Mouse (Mus musculus) ZHBTc4 (cell line): ENCODE results near the gene Zfp511.

ENCODE experiments used
- DNase-seq: peaks from one replicate; pipeline ENCODE4 v3.0.0-alpha.2; 2011; ENCODE audit warnings: low read depth, low spot score

Zfp511 gene

DNA sequence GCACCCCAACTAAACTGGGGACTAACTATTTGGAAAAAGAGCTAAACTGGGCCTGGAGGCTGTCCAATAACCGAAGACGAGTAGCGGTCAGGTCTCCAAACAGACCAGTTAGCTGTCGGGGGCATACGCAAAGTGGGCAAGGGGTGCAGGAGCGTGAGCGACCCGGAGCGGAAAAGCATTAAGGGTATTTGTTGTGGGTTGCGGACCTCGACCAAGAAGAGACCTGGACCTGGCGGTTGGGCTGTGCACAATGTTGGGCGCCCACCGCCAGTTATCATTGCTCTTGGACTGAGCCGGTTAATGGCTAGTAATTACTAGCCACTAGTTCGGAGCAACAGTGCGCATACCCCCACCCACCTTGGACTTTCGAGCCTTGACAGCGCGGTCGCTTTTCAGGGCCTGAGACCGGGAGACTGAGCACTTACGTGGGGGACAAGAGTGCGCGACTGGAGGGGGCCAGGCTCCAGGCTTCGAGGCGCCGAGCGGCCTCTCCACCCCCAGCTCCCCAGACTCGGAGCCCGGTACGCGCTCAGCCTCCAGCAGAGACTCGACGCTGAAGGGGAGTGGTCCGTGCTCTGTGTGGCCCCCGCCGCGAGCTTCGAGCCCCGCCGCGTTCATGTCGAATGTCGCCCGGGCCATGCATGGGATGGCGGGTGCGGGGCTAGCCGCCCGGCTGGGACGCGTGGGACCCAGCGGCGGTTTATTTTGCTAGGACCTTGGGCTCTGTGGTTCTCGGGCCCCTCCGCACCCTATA is 12.3 kb downstream of the Zfp511 start, which contains the start of gene Msx3:
TSS of gene Msx3 (minus strand) at position 729 of the 754 bp plus-strand sequence.
- DNase-seq: peak; percentile 52

DNA sequence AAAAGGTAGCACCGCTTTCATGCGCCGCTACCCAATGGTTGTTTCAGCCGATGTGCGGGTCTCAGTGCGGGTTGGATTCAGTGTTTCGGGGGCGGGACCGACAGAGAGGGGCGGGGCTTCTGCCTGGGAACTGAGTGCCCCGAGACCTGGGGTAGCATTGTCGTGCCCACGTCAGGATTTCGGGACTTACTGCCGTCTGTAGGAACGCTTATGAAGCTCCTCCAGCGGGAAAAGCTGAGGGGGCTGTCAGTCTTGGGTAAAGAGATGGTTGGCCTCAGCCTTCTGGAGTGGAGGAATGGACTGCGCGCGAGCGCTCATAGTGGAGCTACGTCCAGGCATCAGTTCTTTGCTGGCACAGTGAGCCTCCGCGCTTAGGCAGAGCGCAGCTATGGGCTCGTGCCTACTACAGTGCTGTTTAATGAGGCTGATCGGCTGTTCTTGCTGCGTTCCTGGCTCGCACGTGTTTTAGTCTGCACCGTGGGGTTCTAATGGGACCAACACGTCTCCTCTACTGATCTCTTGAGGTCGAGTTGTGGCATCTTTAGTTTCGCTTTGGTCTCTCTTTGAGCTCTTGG is 13.0 kb downstream of the Zfp511 start:
- DNase-seq: peak; percentile 75

DNA sequence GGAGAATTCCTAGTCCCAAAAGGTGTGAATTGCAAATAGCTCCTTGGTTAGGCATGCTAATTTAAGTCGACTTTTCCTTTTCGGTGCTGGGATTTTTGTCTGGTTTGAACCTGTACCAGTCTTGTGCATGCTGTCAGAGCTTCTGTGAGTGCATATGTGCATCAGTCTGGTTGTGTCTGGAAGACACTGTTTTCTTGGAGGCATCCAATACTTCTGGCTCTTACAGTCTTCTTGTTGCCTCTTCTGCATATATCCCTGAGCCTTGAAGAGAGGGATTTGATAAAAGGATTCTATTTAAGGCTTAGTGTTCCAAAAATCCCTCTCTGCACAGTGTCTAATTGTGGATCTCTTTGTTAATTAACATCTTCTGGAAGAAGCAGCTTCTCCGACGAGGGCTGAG is 17.9 kb downstream of the Zfp511 start:
- DNase-seq: no peak

DNA sequence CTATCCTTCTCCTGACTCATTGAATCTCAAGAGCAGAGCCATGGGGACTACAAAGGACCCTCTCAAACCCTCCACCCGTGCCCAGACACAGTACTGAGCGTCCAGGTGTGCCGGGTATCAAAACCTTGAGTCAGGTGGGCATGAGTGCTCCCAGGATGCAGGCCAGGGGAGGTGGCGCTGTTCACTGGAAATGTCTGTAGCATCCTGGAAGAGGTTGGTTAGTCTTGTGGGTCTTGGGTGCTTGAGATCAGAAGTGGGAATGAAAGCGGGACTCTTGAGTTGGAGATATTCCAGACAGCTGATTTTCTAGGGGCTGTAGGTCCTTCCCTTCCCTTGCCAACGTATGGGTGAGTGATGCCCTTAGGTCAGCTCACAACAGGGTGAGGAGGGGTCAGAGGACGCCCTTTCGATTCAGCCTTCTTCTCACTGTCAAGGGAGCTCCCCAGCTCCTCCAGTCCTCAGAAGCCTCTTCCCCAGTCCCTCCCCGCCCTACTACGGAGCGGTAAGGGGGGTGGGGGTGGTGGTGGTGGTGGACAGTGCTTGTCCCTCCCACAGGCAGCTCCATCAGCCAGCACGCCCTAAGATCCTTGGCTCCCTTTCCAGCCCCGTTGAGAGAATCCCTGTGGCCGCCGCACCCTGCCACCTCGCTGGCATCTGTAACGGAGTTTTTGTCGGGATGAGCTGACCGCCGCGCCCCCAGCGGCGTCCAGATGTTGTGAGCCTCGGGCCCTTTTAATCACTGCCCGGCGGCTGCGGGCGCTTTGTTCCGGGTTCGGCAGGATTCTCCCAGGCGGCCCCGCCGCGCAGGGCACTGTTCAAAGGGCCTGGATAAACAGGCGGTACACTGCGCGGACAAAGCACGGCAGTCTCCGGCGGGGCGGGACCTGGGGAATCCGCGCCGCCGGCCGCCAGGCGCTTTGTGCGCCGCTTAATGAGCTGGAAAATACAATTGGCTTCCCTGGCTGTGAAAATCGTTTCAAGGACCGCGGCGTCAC is 21.5 kb downstream of the Zfp511 start:
- peak; percentile 94 for DNase-seq

DNA sequence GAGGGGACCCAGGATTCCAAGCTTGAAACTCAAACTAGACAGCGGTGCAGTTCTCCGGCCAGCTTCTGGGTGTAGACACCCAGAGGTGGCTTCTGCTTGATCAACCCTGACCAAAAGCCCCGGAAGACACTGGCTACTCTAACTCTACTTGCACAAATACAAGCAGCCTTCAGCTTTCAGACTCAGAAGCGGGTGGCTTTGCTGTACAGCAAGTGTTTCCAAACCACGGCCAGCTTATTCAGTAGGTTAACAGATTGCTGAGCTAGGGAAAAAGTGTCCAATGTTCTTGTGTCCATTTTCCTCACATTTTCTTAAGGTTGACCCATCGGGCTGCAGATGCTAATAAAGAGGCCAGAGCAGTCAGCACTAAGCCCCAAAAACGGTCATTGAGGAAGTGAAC is 22.3 kb downstream of the Zfp511 start:
- DNase-seq: no peak

DNA sequence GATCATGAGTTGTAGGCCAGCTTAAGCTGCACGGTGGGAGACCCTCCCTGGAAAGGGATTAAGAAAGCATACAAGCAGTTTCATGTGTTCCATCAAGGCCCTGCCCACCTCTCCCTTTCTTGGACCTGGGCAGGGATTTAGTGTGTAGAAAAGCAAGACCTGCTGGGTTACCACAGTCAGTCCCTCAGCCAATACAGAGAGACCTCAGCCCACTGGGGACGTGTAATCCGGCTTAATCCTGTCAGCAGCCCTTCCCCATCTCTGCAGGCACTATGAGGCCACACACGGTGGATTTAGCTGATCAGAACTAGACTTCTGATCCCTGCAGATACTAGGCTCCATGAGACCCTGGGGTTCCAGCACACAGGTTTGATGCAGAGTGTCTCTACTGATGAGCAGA is 23.4 kb downstream of the Zfp511 start:
- no peak for DNase-seq

DNA sequence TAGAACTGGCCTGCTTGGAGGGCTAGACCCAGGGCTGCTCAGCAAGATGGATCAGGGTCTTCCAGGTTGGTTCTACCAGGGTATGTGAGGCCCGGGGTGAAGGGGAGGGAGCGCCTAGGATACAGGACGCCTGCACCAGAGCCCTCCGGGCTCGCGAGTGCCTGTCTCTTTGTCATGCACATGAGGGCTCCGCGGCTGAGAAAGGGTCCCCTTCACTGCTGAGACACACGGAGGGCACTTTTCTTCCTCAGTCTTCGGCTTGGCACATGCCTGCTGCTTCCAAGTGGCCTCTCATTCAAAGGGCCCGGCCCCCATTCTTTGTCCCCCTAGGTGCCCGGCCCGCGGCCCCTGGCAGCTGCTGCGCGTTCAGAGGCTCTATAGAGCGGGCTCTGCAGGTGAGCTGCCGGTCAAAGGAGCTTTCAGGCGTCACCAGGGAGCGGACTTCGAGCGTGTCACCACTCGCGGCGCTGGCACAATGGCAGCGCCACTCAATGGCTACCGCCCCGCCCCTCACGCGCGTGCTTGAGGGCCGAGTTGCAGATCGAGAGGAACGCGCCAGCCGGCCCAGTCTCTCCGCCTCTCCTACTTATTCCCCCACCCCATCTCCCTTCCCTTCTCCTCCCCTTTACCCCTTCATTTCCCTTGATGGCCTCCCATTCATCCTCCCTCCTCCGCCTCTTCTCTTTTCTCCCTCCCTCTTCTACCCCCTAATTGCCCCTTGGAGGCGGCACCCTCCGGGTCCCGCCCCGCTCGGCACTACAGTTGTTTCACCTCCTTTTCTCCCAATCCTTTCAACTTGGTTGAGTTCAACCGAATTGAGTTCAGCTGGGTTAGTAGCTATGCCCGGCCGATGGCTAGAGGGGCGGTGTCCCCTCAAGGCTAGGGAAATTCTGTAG is 25.0 kb downstream of the Zfp511 start:
- peak; percentile 72 for DNase-seq

DNA sequence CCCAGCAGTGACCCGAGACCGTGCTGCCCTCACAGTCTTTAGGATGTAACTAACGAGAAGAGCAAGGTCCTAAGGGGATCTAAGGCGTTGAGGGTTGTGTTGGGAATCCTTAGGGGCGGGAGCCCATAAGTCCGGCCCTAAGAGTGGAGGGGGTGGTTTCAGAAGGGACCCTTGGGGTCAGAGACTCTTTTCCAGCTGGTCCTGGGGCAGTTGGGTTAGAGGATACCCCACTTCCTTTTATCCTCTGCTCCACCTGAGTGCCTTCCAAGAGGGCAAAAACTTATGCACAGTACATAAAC is 25.6 kb downstream of the Zfp511 start:
- DNase-seq: no peak

DNA sequence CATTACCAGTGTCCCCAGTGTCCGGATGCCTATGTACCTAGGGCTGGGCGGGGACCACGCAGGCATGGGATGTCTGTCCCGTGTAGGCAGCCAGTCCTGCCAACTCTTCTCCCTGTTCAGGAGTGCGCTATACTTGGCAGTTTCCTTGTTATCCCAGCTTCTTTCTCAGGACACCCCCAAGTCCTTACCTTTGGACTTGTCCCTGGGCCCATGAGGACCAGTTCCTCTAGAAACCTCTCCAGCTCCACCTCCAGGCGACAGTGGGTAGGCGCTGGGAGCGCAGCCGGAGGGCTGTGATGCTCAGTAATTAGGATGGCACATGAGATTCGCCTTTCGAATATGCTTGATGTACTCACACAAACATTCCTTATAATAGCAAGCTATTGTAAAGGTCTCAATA is 26.1 kb downstream of the Zfp511 start:
- peak; percentile 65 for DNase-seq

DNA sequence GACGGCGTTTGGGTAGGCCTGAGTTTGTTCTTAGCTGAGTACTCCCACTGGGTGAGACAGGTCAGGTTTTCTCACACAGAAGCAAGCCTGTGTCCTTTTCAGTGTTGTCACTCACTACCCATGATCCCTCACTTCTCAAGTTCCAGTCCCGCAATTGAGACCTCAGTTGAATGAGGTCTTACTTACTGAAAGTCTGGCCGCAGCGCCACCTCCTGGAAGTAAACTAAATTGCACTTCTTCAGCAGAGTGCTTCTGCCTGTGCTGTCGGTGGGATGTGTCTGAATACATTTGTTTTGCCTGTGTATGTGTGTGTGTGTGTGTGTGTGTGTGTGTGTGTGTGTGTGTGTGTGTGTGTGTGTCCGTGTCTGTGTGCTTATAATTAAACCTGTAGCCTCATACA is 26.9 kb downstream of the Zfp511 start:
- DNase-seq: peak; percentile 87

DNA sequence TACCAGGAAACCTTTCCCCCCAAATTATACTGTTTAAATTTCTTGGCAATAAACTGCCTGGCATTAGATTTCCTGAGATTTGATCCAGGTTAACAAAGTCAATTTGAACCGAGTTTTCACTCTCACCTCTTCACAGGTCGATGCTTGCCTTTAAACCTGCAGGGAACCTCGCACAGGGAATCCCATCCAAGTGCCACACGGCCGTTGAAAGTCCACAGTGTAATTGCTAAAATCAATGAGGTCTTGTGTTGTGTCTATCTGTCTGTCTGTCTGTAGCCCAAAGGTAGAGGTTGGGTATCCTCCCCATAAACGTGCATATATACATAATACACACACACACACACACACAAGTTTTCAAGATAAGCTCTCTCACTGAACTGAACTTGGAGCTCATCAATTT is 31.2 kb downstream of the Zfp511 start:
- DNase-seq: no peak

DNA sequence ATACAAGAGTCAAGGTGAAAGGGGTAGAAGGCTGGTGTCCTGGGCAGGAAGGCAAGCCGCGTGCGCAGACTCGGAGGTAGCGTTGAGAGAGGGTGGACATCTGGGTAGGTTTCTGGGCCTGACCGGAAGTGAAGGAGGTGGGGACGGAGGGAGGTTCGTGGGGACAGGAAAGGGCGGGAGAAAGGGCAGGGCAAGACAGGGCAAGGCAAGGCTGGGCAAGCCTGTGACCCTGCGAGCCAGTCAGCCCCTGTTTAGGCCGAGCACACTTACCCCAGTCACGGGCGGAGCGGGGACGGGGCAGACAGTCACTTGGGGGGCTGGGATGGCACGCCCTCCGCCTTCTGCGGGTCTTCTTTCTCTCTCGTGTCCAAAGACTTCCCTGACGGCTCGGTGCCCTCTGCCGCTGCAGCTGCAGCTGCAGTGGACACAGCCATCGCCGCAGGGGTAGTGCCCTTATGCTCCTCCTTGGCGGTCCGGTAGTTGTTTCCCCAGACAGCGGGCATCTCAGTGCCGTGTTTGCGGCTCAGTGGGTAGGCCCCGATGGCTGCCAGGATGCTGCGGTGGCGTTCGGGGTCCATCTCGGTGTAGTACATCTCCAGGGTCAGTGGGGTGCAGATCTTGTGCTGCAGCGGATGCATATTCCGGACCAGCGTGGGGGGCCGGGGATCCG is 34.0 kb downstream of the Zfp511 start:
- DNase-seq: no peak

DNA sequence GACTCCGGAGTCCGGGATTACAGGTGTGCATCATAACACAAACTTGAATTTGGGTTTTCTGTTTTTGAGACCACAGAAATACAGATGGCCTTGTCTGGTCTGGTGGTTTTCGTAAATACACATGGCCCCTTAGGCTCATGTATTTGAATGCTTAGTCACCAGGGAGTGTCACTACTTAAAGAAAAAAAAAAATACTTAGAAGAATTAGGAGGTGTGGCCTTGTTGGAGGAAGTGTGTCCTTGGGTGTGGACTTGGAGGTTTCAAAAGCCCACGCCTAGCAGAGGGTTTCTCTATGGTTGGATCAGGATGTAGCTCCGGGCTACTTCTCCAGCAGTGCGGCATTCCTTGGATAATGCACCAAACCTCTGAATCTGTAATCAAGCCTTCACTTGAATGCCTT is 41.5 kb downstream of the Zfp511 start:
- DNase-seq: peak; percentile 68

DNA sequence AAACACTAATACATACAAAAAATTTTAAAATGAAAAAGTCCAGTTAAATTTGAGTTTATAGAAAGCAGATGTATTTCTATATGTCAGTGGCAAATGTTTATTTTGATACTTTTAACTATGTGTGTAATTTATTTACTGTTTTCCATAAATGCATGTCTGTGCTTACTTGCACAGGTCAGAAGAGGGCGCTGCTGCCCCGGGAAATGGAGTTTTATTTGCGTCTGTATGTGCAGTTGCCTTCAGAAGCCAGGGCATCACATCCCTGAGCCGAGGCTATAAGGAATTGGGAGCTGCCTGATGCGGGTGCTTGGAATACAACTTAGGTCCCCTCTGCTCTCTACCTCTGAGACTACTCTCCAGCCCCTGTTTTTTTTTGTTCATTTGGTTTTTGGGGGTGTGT is 42.5 kb downstream of the Zfp511 start:
- peak; percentile 86 for DNase-seq

DNA sequence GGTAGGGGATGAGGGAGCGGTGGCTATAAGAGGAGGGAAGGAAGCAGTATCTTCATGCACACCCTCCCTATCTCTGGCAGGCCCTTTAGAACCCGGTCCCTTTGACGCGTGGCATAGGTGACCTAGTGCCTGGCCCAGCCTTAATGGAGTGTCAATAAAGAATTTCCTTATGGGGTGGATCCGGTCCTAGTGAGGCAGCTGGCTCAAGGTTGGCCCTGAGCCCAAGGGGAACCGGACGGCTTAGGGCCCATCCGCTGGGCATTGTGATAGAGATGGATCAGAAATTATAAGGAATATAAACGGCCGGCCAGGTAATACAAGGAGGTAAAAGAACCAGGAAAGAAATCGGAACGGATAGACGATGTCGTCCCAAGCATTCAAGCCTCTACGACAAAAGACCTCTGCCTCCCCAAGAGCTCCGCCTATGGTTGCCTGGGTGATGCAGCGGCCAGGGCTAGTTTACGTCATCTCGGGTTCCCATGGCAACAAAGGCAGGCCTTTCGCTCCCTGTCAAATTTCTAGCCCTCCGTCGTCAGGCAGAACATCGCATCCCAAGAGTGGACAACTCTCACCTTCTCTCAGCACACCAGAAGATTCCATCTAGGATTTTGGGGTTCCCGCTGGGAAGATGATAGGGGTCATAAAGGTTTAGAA is 44.4 kb downstream of the Zfp511 start:
- DNase-seq: peak; percentile 91

DNA sequence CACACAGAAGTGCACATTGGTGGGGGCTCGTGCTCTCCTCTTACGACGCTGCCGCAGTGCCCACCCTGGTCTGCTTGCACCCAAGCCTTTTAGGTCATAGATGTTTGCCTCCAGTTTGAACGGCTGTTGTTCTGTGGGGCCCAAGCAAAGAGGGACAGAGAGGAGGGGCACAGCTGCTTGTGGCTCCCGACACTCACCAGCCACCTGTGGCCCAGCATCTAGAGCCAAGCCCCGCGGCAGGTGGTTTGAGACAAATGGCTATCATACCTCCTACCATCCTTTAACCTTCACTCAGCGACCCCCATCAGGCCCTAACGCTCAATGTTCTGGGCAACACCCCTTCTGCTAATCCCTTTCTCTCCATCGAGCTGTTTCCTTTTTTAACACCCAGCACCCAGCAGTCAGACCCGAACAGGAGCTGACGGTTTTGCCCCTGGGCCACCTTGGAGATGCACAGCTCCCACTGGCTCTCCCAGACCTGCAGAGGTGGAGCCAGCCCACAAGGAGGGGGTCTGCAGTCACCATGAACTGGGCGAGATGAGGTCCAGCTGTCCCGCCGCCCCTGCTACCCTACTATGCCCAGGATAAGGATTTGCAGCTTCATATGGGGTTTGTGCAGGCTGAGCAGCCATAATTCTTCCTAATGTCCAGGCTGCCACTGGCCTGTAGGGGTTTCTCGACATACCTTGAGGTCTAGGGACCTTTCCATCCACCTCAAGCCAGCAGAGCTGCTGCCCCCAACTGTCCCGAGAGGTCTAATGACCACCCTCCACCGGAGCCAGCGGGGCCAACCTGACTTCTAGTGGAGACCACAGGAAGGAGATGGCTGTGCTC is 45.4 kb downstream of the Zfp511 start:
- DNase-seq: no peak

DNA sequence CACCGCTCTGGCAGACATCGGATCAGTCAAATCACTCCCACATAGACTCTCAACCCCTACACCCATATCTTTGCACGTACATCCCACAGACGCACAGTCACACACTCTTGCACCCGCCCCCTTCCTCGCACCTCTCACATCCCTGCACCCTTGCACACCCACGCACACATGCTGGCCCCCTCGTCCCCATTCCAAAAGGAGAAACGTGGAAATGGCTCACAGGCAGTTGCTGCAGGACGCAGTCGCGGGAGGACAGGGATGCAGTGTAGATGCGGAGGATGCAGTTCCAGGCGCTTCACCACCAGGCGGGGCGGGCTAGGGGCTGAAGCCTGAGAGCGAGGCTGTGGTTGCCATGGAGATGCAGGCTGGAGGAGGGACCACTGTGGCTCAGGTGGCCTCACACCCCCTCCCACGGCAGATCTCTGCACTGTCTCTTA is 46.1 kb downstream of the Zfp511 start, which contains the start of gene Caly:
TSS of gene Caly (minus strand) at position 307 of the 437 bp plus-strand sequence.
- DNase-seq: peak; percentile 88
